Mouse (Mus musculus) neural tube, embryonic 13.5 days (tissue): ENCODE measurements around the gene Crim1. TPM values are rescaled to one million over a fixed set of nuclear protein-coding genes. Genes with fewer than 3 reads are reported as not detected.

Experiments used
- ATAC-seq: fragments of 200-750 bp; cut with Nextera tagmentation; 2 replicates; pipeline ENCODE4 v1.8.0; 2017; ENCODE audit warnings: low read depth, mild to moderate bottlenecking, moderate TSS enrichment, moderate library complexity
- H3K27ac ChIP-seq: fragments of 300-500 bp; sonication (generic); replicated peaks from 2 replicates; pipeline ENCODE4 v1.5.1; 2015; ENCODE audit warnings: moderate library complexity, mild to moderate bottlenecking, inconsistent platforms
- H3K27me3 ChIP-seq: fragments of 300-500 bp; sonication (generic); 2 replicates; pipeline ENCODE4 v1.6.1; 2015; ENCODE audit warnings: mild to moderate bottlenecking, inconsistent platforms
- H3K36me3 ChIP-seq: fragments of 300-500 bp; sonication (generic); 2 replicates; pipeline ENCODE4 v1.6.1; 2015; ENCODE audit warnings: mild to moderate bottlenecking, inconsistent platforms
- H3K4me1 ChIP-seq: fragments of 300-500 bp; sonication (generic); replicated peaks from 2 replicates; pipeline ENCODE4 v1.6.1; 2015; ENCODE audit warnings: inconsistent platforms
- H3K4me2 ChIP-seq: fragments of 300-500 bp; sonication (generic); 2 replicates; pipeline ENCODE4 v1.6.1; 2015; ENCODE audit warnings: inconsistent platforms, mild to moderate bottlenecking, moderate library complexity
- H3K4me3 ChIP-seq: fragments of 300-500 bp; sonication (generic); 2 replicates; pipeline ENCODE4 v1.5.1; 2015; ENCODE audit warnings: mild to moderate bottlenecking, inconsistent platforms
- H3K9ac ChIP-seq: fragments of 300-500 bp; sonication (generic); 2 replicates; pipeline ENCODE4 v1.6.1; 2015; ENCODE audit warnings: moderate library complexity, mild to moderate bottlenecking, inconsistent platforms
- H3K9me3 ChIP-seq: fragments of 300-500 bp; sonication (generic); 2 replicates; pipeline ENCODE4 v1.6.1; 2016; ENCODE audit warnings: inconsistent platforms
- WGBS: fragments of 180-500 bp; shearing (Covaris S2); methylation state at CpG from one replicate; pipeline ENCODE4 v1.1.7; 2015; 5-methylcytosine and 5-hydroxymethylcytosine counted together
- polyA plus RNA-seq: library from polyadenylated mRNA; unstranded; fragments of >200 nt; fragmentation: Nextera tagmentation; extraction: Ambion mirVana; gene quantifications from 2 replicates; pipeline ENCODE4 v1.2.1, GENCODE M21; 2015

The Crim1 gene
- polyA plus RNA-seq, 1 experiment from 2014 or later = 12.4 TPM

GRCm38 (mm10) chr17:78321216-78321835 lies 121.3 kb downstream of the Crim1 start:
- no peak for ATAC-seq
- H3K36me3 ChIP-seq = 0 out of 2 replicates have a peak, but pooled peaks cover 5% of the 10 kb centered on the region
- no peak overlapping the region for H3K9ac ChIP-seq
- whole genome bisulfite sequencing = 91% methylated on average over 11 of the region's 11 CpGs
- no peaks in the 10 kb centered on the region for H3K27me3 ChIP-seq
- H3K4me1 ChIP-seq = peaks cover 9% of the 10 kb centered on the region; the same call in 1 of the 2 replicates
- no peak overlapping the region for H3K4me3 ChIP-seq
- no peak overlapping the region for H3K27ac ChIP-seq
- no peaks in the 10 kb centered on the region for H3K9me3 ChIP-seq
- H3K4me2 ChIP-seq = no peak overlapping the region

DNA sequence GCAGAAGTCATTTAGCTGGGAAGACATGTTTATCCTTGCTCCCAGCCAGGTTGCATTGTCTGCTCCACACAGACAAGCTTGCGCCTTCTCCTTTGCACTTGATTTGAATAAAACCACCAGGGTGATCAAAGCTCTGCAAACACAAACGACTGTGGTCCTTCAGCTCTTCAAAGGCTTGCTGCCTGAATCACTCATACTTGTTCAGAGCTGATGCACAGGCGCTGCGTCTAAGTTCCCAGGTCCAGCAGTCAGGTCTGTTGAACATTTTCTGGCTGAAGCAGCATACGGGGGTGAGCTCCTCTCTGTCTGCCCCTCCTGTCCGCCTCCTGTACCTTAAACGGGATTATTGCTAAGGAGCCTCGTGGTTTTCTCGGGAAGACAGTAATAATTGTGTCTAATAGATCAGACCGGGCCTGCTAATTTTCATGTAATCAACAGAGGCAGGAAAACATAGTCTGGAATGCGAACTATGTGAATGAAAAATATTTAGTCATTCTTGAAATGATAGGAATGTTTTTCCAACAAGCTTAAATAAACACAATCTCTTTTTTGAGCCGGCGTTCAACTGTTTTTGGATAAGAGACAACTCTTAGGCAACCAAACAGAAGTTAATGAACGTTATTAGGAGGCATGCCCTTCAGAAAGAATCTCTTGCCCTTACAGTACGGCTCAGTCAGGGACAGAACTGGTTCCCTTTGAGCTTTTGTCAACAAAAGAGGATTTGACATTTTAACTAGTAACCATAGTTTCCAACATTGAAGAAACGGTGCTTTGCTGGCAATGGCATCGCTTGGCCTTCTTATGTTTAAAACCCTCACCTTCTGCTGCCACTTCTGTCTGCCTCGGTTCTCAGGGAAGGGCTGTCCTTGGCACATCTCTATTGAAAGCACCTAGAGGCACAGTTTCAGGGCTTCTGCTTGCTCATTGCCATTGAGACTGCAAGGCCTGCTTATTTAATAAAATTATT lies 122.6 kb downstream of the Crim1 start:
- peaks cover 15% of the 10 kb centered on the region; the same call in 1 of the 2 replicates for H3K4me1 ChIP-seq
- 75% methylated on average over 18 of the region's 18 CpGs for WGBS
- no peak overlapping the region for H3K4me3 ChIP-seq
- H3K36me3 ChIP-seq = 0 out of 2 replicates have a peak, but pooled peaks cover 5% of the 10 kb centered on the region
- no peak overlapping the region for H3K27ac ChIP-seq
- ATAC-seq = no peak
- H3K27me3 ChIP-seq = no peaks in the 10 kb centered on the region
- no peak overlapping the region for H3K4me2 ChIP-seq
- H3K9me3 ChIP-seq = no peaks in the 10 kb centered on the region
- no peak overlapping the region for H3K9ac ChIP-seq

GRCm38 (mm10) chr17:78325761-78326332 lies 125.8 kb downstream of the Crim1 start:
- no peak for ATAC-seq
- no peak overlapping the region for H3K9ac ChIP-seq
- no peak overlapping the region for H3K4me3 ChIP-seq
- WGBS = 61% methylated on average over 7 of the region's 7 CpGs
- H3K9me3 ChIP-seq = no peaks in the 10 kb centered on the region
- H3K4me1 ChIP-seq = peaks cover 20% of the 10 kb centered on the region; the same call in 1 of the 2 replicates
- H3K36me3 ChIP-seq = 0 out of 2 replicates have a peak, but pooled peaks cover 3% of the 10 kb centered on the region
- H3K4me2 ChIP-seq = no peak overlapping the region
- no peaks in the 10 kb centered on the region for H3K27me3 ChIP-seq
- H3K27ac ChIP-seq = no peak overlapping the region

DNA sequence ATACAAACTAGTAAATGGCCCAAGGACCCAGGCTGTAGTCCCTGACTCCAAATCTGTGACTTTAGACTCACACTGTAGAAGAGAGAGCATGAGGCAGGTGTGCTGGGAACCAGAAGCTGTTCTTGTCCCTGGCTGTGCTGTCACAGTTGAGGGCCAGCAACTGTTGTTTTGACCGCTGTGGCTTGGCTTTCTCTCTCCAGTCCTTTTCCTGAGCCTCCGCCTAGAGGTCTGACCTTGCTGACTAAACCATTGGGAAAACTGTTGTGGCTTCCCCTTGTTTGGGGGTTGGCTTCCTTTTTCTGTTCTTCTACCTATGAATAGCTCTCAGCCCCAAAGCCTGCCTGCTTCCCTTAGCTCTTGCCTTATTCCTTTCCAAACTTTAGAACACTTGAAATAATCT lies 126.3 kb downstream of the Crim1 start:
- no peak for ATAC-seq

GRCm38 (mm10) chr17:78327187-78327586 lies 127.1 kb downstream of the Crim1 start:
- Histone ChIP-seq H3K36me3 (0 out of 2 replicates have a peak, but pooled peaks cover 3% of the 10 kb centered on the region), H3K4me2 (no peak overlapping the region)
- 82% methylated on average over 4 of the region's 4 CpGs for WGBS

More for the DNA sequence above, 126.3 kb downstream of the Crim1 start:
- peaks cover 20% of the 10 kb centered on the region; the same call in 1 of the 2 replicates for H3K4me1 ChIP-seq
- H3K27me3 ChIP-seq = no peaks in the 10 kb centered on the region
- H3K9me3 ChIP-seq = no peaks in the 10 kb centered on the region
- no peak overlapping the region for H3K4me3 ChIP-seq
- 0 out of 2 replicates have a peak, but pooled peaks cover 3% of the 10 kb centered on the region for H3K36me3 ChIP-seq
- no peak overlapping the region for H3K4me2 ChIP-seq
- H3K9ac ChIP-seq = no peak overlapping the region
- H3K27ac ChIP-seq = no peak overlapping the region
- WGBS = 90% methylated on average over 2 of the region's 2 CpGs

GRCm38 (mm10) chr17:78328287-78328686 lies 128.2 kb downstream of the Crim1 start:
- Histone ChIP-seq H3K27ac (no peak overlapping the region), H3K36me3 (0 out of 2 replicates have a peak, but pooled peaks cover 3% of the 10 kb centered on the region), H3K9me3 (no peaks in the 10 kb centered on the region), H3K4me2 (no peak overlapping the region), H3K27me3 (no peaks in the 10 kb centered on the region), H3K4me1 (peaks cover 11% of the 10 kb centered on the region; the same call in 1 of the 2 replicates), H3K4me3 (no peak overlapping the region), H3K9ac (no peak overlapping the region)
- ATAC-seq = no peak
- WGBS = 14% methylated on average over 3 of the region's 3 CpGs

More at GRCm38 (mm10) chr17:78327187-78327586, 127.1 kb downstream of the Crim1 start:
- no peak overlapping the region for H3K4me3 ChIP-seq
- H3K9ac ChIP-seq = no peak overlapping the region
- no peaks in the 10 kb centered on the region for H3K27me3 ChIP-seq
- no peak overlapping the region for H3K27ac ChIP-seq
- H3K4me1 ChIP-seq = peaks cover 20% of the 10 kb centered on the region; the same call in 1 of the 2 replicates
- no peaks in the 10 kb centered on the region for H3K9me3 ChIP-seq
- ATAC-seq = no peak

DNA sequence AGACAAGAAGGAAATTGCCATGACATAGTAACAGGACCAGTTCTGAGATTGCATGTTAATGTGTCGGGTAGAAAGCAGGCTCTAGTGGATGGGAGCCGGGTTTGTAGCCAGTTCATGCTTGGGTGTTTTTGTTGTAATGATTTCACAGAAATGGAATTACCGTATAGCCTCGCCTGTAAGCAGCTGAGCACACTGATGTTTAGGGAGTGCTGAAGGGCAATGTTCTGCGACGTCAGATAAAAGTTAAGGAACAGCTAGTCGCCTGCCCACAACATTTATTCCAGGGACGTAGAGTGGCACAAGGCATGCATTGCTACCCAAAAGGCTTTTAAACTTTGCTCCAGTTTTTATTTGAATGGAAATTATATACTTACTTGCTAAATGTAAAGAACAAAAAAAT lies 131.4 kb downstream of the Crim1 start:
- no peak overlapping the region for H3K9ac ChIP-seq
- no peak overlapping the region for H3K4me3 ChIP-seq
- H3K27me3 ChIP-seq = no peaks in the 10 kb centered on the region
- H3K27ac ChIP-seq = no peak overlapping the region
- WGBS = 71% methylated on average over 8 of the region's 8 CpGs
- peaks cover 11% of the 10 kb centered on the region; the same call in 1 of the 2 replicates for H3K4me1 ChIP-seq
- H3K4me2 ChIP-seq = no peak overlapping the region
- H3K9me3 ChIP-seq = no peaks in the 10 kb centered on the region
- no peak for ATAC-seq
- H3K36me3 ChIP-seq = peaks cover 17% of the 10 kb centered on the region; the same call in 1 of the 2 replicates

- H3K9ac ChIP-seq = no peak overlapping the region
- no peak for ATAC-seq
- no peaks in the 10 kb centered on the region for H3K27me3 ChIP-seq
- no peak overlapping the region for H3K4me2 ChIP-seq
- H3K4me1 ChIP-seq = peaks cover 3% of the 10 kb centered on the region; the same call in 1 of the 2 replicates
- H3K4me3 ChIP-seq = no peak overlapping the region
- no peak overlapping the region for H3K27ac ChIP-seq
- H3K36me3 ChIP-seq = peaks cover 22% of the 10 kb centered on the region
- H3K9me3 ChIP-seq = no peaks in the 10 kb centered on the region
- 96% methylated on average over 10 of the region's 10 CpGs for WGBS
These were observed 133.2 kb downstream of the Crim1 start for GRCm38 (mm10) chr17:78333275-78333674.

DNA sequence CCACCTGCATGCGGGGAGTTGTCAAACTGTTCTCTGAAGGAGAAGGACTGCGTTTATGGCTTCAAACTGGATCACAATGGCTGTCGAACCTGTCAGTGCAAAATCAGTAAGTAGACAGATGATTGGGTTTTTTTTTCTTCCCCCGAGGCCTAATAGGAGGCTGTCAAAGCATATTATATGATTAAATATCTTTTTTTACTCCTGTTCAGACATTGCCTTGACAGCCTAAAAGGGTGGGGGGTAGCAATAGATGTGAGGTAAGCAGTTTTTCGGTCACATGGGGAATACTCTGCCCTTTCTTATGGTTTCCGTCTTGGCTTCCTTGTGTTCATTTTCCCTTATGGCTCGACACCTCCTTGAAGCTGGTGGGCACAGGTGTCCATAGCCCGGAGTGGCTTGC lies 135.2 kb downstream of the Crim1 start:
- Histone ChIP-seq H3K36me3 (peaks cover 22% of the 10 kb centered on the region), H3K4me1 (no peaks in the 10 kb centered on the region), H3K27me3 (no peaks in the 10 kb centered on the region), H3K4me2 (no peak overlapping the region), H3K9ac (no peak overlapping the region), H3K9me3 (no peaks in the 10 kb centered on the region), H3K4me3 (no peak overlapping the region), H3K27ac (no peak overlapping the region)
- WGBS = 87% methylated on average over 8 of the region's 8 CpGs
- no peak for ATAC-seq

DNA sequence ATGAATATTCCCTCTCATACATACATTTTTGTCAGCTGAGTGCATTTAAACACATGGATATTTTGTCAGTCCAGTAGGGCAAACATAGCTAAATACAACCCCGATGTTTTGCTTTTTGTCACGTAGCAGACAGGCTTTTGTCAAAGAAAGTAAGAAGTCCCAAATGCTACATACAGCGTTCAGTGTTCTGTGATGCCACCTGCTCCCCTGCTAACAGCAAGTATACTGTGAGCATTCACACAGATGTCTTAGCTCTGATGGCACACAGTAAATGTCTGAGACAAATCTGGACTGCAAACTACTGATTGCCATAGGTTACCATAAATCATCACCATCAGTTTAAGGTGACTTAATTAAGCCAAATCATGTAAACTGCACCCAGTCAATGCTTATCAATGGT lies 143.6 kb downstream of the Crim1 start:
- no peak overlapping the region for H3K9ac ChIP-seq
- no peaks in the 10 kb centered on the region for H3K9me3 ChIP-seq
- H3K4me3 ChIP-seq = no peak overlapping the region
- H3K4me2 ChIP-seq = no peak overlapping the region
- H3K36me3 ChIP-seq = peaks cover 29% of the 10 kb centered on the region
- no peak overlapping the region for H3K27ac ChIP-seq
- no peak for ATAC-seq
- no peaks in the 10 kb centered on the region for H3K4me1 ChIP-seq
- no peaks in the 10 kb centered on the region for H3K27me3 ChIP-seq
- WGBS = 82% methylated on average over 3 of the region's 3 CpGs

DNA sequence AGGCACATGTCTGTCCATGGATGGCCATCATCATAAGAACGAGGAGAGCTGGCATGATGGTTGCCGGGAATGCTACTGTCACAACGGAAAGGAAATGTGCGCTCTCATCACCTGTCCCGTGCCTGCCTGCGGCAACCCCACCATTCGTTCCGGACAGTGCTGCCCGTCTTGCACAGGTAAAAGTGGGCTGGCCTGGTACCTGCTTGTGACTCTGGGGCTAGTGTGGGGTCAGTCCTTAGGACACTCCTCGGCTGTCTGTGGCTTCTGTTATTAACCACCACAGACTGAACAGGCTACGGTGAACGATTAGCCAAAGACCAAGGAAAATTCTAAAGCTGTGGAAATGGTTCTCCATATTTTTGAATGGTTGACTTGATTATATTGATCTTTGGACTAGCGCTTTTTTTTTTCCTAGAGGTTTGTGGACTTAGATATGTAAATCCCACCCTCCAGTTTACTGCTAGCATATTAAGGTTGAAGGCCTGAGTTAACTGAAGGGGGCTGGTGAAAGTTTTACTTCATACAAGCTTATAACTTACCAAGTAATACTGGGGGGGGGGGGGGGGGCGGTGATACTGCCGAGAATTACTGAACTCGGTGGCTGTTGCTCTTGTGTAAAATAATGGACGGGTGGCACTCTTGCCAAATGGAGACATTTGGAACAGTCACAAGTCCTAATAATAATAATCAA lies 147.2 kb downstream of the Crim1 start:
- H3K36me3 ChIP-seq = peaks cover 49% of the 10 kb centered on the region
- no peak overlapping the region for H3K4me3 ChIP-seq
- no peak overlapping the region for H3K4me2 ChIP-seq
- H3K9ac ChIP-seq = no peak overlapping the region
- 92% methylated on average over 17 of the region's 17 CpGs for WGBS
- ATAC-seq = no peak
- H3K4me1 ChIP-seq = 0 out of 2 replicates have a peak, but pooled peaks cover 6% of the 10 kb centered on the region
- no peaks in the 10 kb centered on the region for H3K9me3 ChIP-seq
- no peaks in the 10 kb centered on the region for H3K27me3 ChIP-seq
- no peak overlapping the region for H3K27ac ChIP-seq
